Mouse (Mus musculus): ENCODE data around the gene Ppp1r9a.

DNA sequence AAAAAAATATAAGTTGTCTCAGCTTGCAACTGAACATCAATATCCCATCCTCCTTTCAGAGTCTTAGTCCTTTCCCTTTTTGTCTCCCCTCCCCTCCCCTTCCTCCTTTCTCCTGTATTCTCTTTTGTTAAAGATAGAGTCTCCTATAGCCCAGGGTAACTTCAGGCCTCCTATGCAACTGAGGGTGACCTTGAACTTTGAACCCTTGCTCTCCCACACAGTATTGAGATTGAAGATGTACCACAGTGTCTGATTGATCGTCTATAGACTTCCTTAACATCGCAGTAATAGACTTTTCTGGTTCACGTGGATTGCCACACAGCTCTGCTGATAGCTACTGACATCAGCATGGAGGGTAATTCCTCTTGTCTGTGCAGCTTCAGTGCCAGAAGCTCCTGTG is 27.6 kb downstream of the Ppp1r9a start:
- no peak for TF ChIP-seq CTCF (IDR thresholded peaks at IDR 0.05; ENCODE audit: control insufficient read depth, insufficient read depth, insufficient read length)
- TF ChIP-seq USF1 (IDR thresholded peaks at IDR 0.05; ENCODE audit: low read depth) = no peak
- no peak for TF ChIP-seq MAX (IDR thresholded peaks at IDR 0.05)
- TF ChIP-seq MYOD1 (IDR thresholded peaks at IDR 0.05; ENCODE audit: control insufficient read depth, insufficient read length, low read depth) = no peak
